Mouse (Mus musculus): ENCODE results near the gene Cd81. TPM values are rescaled to one million over a fixed set of nuclear protein-coding genes. Genes with fewer than 3 reads are reported as not detected.

Gene Cd81
- polyA plus RNA-seq, 1 experiment = 684 TPM

DNA sequence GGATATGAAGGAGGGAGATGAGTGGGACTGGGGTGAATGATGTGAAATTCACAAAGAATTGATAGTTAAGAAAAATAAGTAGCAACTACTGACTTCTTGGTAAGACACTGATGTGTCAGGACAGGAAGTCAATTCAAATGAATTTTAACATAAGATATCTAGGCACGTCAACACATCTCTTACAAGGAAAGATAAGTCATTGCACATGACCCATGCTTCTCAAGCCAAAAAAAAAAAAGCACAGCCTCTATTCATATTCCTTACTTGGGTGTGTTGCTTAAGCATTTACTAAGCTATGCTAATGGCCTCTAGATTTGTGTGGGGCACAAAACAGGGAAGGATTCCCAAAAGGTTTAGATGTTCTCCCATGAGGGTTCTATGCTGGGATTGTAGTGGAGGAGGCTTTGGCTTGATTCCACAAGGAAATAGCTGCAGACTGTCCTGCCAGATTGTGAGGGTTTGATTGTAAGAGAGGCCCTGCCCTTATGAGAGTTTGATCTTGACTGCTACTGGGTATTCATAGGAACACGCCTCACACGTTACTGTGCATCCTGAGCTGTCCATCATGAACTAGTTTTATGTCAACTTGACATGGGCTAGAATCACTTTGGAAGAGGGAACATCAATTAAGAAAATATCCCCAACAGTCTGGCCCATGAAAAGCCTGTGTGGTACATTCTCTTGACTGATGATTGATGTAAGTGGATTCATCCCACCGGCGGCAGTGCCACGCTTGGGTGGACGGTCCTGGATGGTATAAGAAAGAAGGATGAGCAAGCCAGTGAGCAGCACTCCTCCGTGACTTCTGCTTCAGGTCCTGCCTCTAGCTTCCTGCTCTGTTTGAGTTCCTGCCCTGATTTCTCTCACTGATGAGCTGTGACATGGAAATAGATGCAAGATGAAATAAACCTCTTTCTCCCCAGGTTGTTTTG is 17.8 kb upstream of the Cd81 start:
- Histone ChIP-seq H3K4me1 (ENCODE audit: control insufficient read depth, insufficient read depth, low read length) (peaks cover 16% of the 10 kb centered on the region), H3K4me3 (ENCODE audit: insufficient read depth, low read length) (no peak overlapping the region), H3K27ac (ENCODE audit: insufficient read depth, low read length) (peak overlapping the region; percentile 79)
- TF ChIP-seq CTCF (IDR thresholded peaks at IDR 0.05; ENCODE audit: borderline replicate concordance, insufficient read depth, low read length) (no peak), POLR2A (IDR thresholded peaks at IDR 0.05; ENCODE audit: low read depth, low read length) (no peak)

DNA sequence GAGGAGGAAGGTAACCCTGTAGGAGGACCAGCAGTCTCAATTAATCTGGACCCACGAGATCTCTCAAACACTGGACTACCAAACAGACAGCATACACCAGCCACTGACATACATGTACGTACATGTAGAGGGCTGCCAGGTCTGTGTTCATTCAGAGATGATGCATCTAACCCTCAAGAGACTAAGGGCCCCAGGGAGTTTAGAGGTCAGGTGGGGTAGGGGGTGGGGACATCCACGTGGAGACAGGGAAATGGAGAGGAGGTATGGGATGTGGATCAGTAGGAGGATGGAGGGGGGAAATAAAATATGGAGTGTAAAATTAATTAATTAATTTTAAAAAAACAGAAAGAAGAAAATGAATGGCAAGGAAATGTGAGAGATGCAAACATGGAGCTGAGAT is 15.8 kb upstream of the Cd81 start:
- Histone ChIP-seq H3K4me1 (ENCODE audit: control insufficient read depth, insufficient read depth, low read length) (peaks cover 13% of the 10 kb centered on the region), H3K27ac (ENCODE audit: insufficient read depth, low read length) (no peak overlapping the region), H3K4me3 (ENCODE audit: insufficient read depth, low read length) (no peak overlapping the region)
- TF ChIP-seq POLR2A (IDR thresholded peaks at IDR 0.05; ENCODE audit: low read depth, low read length) (no peak), CTCF (IDR thresholded peaks at IDR 0.05; ENCODE audit: borderline replicate concordance, insufficient read depth, low read length) (no peak)

DNA sequence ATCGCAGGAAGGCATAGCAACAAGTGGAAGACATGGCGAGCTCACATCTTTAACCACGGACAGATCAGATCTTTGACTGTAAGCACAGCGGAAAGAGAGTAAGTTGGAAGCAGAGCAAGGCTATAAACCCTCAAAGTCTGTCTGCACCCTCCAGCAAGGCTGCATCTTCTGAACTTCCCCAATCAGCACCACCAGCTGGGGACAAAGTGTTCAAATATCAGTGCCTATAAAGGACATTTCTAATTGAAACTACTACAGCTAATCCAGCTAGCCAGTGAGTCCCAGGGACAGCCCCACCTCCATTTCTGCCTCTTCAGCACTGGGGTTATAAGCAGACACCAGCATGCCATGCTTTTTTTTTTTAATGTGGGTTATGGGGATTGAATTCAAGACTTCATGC is 15.2 kb upstream of the Cd81 start:
- H3K4me3 ChIP-seq (ENCODE audit: insufficient read depth, low read length) = no peak overlapping the region
- TF ChIP-seq CTCF (IDR thresholded peaks at IDR 0.05; ENCODE audit: borderline replicate concordance, insufficient read depth, low read length) (no peak), POLR2A (IDR thresholded peaks at IDR 0.05; ENCODE audit: low read depth, low read length) (no peak)
- H3K4me1 ChIP-seq (ENCODE audit: control insufficient read depth, insufficient read depth, low read length) = peaks cover 12% of the 10 kb centered on the region
- H3K27ac ChIP-seq (ENCODE audit: insufficient read depth, low read length) = no peak overlapping the region

DNA sequence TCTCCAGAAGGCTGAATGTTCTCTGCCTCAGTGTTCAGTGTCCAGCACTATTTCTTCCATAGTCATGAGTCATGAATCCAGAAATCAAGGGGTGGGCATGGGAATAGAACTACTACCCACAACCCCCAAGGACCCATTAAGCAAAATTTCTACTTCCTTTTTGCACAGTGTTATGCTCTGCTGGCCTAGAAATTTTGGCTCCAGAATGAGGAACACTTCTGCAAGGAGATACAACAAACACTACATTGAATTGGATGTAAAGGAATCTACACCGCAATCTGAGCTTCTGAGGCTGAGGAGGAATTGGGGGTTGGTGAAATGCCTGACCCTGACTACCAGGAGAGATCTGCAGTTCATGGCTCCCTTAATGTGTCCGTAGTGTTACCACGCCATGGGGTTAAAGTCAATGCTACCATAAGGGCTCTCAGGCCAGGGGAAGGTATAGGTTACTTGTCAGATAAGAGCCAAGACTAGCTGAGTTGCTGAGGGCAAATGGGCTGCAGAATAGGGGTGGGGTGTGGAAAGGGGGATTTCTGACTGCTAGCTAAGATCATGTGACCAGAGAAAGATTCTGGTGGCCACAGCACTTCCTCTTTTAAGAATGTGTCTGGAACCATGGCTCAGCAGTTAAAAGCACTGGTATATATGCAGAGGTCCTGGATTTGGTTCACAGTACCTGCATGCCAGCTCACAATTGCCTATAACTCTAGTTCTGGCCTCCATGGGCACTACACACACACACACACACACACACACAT is 14.2 kb upstream of the Cd81 start:
- no peak overlapping the region for H3K4me3 ChIP-seq (ENCODE audit: insufficient read depth, low read length)
- no peak overlapping the region for H3K27ac ChIP-seq (ENCODE audit: insufficient read depth, low read length)
- no peak for TF ChIP-seq POLR2A (IDR thresholded peaks at IDR 0.05; ENCODE audit: low read depth, low read length)
- no peak for TF ChIP-seq CTCF (IDR thresholded peaks at IDR 0.05; ENCODE audit: borderline replicate concordance, insufficient read depth, low read length)
- H3K4me1 ChIP-seq (ENCODE audit: control insufficient read depth, insufficient read depth, low read length) = peaks cover 9% of the 10 kb centered on the region

DNA sequence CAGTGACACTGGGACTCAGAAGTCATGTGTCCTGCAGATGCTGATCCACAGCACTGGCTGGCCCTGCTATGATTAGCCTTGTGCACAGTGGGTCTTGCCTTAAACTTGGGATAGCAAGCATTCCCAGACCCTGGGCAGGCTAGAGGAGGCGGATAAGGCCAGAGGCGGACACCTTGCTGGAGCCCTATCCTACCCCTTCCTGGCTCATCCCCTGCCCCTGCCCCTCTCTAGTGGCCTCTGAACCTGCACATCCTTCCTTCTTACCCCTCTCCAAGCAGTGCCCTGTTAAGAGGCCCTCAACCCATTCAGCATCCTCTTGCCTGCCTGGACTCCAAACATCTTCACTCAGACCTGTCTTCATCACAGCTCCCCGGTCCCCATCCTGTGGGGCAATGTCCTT is 12.0 kb upstream of the Cd81 start:
- no peak overlapping the region for H3K4me3 ChIP-seq (ENCODE audit: insufficient read depth, low read length)
- TF ChIP-seq CTCF (IDR thresholded peaks at IDR 0.05; ENCODE audit: borderline replicate concordance, insufficient read depth, low read length) (no peak), POLR2A (IDR thresholded peaks at IDR 0.05; ENCODE audit: low read depth, low read length) (no peak)

DNA sequence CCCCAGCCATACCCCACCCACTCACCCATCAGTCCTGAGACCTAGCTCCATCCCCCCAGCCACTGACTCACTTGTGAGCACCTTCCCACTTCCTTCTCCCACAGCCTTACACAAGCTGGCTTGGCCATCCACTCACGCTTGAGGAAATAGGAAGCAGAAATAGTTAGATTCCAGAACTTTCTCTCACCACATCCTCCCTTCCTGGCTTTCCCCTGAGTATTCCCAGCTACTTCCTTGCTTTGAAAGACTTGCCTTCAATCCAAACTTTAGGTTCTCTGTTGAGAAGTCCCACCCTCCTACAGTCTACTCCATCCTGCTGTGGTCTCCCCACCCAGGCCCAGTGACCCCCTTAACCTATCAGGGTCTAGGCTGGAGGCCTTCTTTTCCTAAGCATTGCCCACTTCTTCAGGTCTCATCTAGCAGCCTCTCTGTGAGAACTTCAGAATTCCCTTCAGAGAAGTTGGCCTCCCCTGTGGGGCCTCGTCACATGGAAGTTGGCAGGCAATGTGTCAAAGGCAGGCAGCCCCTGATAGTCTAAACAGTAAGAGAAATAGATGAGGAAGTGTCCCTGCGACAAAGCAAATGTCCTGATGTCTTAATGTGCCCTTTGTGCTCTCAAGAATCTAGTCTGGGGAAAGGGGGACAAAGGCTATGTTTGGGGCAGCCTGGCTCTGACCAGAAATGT is 11.3 kb upstream of the Cd81 start:
- Histone ChIP-seq H3K4me3 (ENCODE audit: insufficient read depth, low read length) (no peak overlapping the region), H3K27ac (ENCODE audit: insufficient read depth, low read length) (no peak overlapping the region), H3K4me1 (ENCODE audit: control insufficient read depth, insufficient read depth, low read length) (peaks cover 9% of the 10 kb centered on the region; the same call in 1 of the 2 replicates)
- TF ChIP-seq POLR2A (IDR thresholded peaks at IDR 0.05; ENCODE audit: low read depth, low read length) = no peak
- TF ChIP-seq CTCF (IDR thresholded peaks at IDR 0.05; ENCODE audit: borderline replicate concordance, insufficient read depth, low read length) = no peak

More for the DNA sequence above, 12.0 kb upstream of the Cd81 start:
- H3K27ac ChIP-seq (ENCODE audit: insufficient read depth, low read length) = no peak overlapping the region
- peaks cover 9% of the 10 kb centered on the region; the same call in 1 of the 2 replicates for H3K4me1 ChIP-seq (ENCODE audit: control insufficient read depth, insufficient read depth, low read length)

DNA sequence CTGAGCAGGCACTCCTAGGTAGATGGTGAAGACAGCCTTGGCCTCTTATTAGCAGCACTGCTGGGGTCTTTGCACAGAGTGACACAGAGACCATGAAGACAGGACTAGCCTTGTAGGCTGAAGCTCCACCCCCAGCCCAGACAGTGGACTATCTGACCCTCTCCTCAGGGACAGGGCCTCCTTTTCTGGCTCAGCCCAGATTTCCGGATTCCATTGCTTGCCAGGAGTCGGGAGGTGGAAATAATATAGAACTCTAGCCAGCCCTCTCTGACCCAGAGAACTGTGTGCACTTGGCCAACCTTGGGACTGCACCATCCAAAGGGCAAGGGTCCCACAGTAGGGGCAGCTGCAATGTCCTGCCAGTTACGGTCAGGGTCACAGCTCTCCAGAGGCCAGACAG is 10.4 kb upstream of the Cd81 start:
- Histone ChIP-seq H3K27ac (ENCODE audit: insufficient read depth, low read length) (no peak overlapping the region), H3K4me1 (ENCODE audit: control insufficient read depth, insufficient read depth, low read length) (peaks cover 9% of the 10 kb centered on the region; the same call in 1 of the 2 replicates), H3K4me3 (ENCODE audit: insufficient read depth, low read length) (no peak overlapping the region)
- TF ChIP-seq POLR2A (IDR thresholded peaks at IDR 0.05; ENCODE audit: low read depth, low read length) (no peak), CTCF (IDR thresholded peaks at IDR 0.05; ENCODE audit: borderline replicate concordance, insufficient read depth, low read length) (no peak)

DNA sequence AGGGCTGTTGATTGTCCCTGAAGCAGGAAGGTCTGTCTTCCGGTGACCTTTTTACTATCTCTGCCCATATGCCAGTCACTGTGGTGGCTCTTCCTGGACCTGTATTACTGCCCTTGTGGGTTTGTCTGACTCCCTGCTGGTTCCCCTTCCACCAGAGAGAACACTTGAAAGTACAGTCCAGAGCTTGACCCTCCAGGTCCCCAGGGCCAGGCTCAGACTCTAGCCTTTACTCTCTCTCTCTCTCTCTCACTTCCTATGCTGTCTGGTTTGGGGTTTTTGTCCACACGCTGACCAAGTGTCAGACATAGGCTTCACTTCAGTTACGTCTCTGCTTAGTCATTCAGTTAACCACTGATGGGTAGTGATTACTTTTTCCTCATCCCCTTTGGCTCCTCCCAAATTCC is 9.6 kb upstream of the Cd81 start:
- H3K27ac ChIP-seq (ENCODE audit: insufficient read depth, low read length) = no peak overlapping the region
- no peak overlapping the region for H3K4me3 ChIP-seq (ENCODE audit: insufficient read depth, low read length)
- H3K4me1 ChIP-seq (ENCODE audit: control insufficient read depth, insufficient read depth, low read length) = peaks cover 9% of the 10 kb centered on the region; the same call in 1 of the 2 replicates
- no peak for TF ChIP-seq POLR2A (IDR thresholded peaks at IDR 0.05; ENCODE audit: low read depth, low read length)
- no peak for TF ChIP-seq CTCF (IDR thresholded peaks at IDR 0.05; ENCODE audit: borderline replicate concordance, insufficient read depth, low read length)

DNA sequence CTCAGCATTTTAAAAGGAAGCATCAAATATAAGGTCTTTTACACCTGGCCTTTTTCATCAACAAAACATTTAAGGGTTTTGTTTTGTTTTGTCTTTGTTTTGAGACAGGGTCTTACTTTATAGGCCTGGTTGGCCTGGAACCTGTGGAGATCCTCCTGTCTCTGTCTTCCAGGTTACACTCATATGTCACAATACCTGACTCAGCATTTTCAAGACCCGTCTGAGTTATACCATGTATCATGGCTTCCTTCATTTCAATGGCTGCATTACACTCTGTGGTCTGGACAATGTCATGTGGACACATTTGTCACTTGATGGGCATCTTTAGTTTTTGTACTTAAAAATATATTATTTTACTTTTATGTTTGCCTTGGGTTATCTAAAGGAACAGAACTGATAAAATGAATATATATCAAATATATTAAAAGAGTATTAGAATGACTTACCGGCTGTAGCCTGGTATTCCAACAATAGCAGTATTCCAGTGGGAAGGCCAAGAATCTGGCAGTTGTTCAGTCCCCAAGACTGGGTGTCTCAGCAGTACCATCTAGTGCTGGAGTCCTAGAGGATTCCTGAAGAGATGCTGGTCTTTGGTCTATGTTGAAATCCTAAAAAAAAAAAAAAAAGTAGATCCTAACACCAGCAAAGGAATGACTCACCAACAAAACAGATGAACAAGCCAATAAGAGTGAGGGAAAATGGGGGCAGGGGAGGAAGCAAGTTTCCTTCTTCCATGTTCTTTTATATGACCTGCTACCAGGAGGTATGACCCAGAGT is 8.3 kb upstream of the Cd81 start:
- Histone ChIP-seq H3K4me1 (ENCODE audit: control insufficient read depth, insufficient read depth, low read length) (peaks cover 4% of the 10 kb centered on the region; the same call in 1 of the 2 replicates), H3K27ac (ENCODE audit: insufficient read depth, low read length) (no peak overlapping the region), H3K4me3 (ENCODE audit: insufficient read depth, low read length) (no peak overlapping the region)
- TF ChIP-seq POLR2A (IDR thresholded peaks at IDR 0.05; ENCODE audit: low read depth, low read length) (no peak), CTCF (IDR thresholded peaks at IDR 0.05; ENCODE audit: borderline replicate concordance, insufficient read depth, low read length) (no peak)

All from embryonic fibroblast, embryonic 13.5 days (primary cell).